Mouse (Mus musculus) forebrain, embryonic 12.5 days (tissue): Measurements from ENCODE around the gene Pml. TPM values are rescaled to one million over a fixed set of nuclear protein-coding genes. Genes with fewer than 3 reads are reported as not detected.
"Not testable (repeated sequence)": the region's sequence is repeated elsewhere in the genome, so short reads cannot be mapped to it uniquely, and the experiment has no call there.

Experiments used
- ATAC-seq: fragments of 200-750 bp; cut with Nextera tagmentation; 2 replicates; pipeline ENCODE4 v1.8.0; 2017; ENCODE audit warnings: moderate TSS enrichment; ENCODE audit not compliant: low FRiP score
- H3K27ac ChIP-seq: fragments of 300-500 bp; sonication (generic); 2 replicates; pipeline ENCODE4 v1.5.1; 2016; ENCODE audit warnings: mild to moderate bottlenecking
- H3K27me3 ChIP-seq: fragments of 300-500 bp; sonication (generic); 2 replicates; pipeline ENCODE4 v1.6.1; 2016; ENCODE audit warnings: mild to moderate bottlenecking
- H3K36me3 ChIP-seq: fragments of 300-500 bp; sonication (generic); replicated peaks from 2 replicates; pipeline ENCODE4 v1.6.1; 2016; ENCODE audit warnings: mild to moderate bottlenecking
- H3K4me1 ChIP-seq: fragments of 300-500 bp; sonication (generic); 2 replicates; pipeline ENCODE4 v1.6.1; 2016
- H3K4me2 ChIP-seq: fragments of 300-500 bp; sonication (generic); 2 replicates; pipeline ENCODE4 v1.6.1; 2016; ENCODE audit warnings: mild to moderate bottlenecking, moderate library complexity
- H3K4me3 ChIP-seq: fragments of 300-500 bp; sonication (generic); replicated peaks from 2 replicates; pipeline ENCODE4 v1.5.1; 2016; ENCODE audit warnings: mild to moderate bottlenecking
- H3K9ac ChIP-seq: fragments of 300-500 bp; sonication (generic); 2 replicates; pipeline ENCODE4 v1.6.1; 2016; ENCODE audit warnings: mild to moderate bottlenecking
- H3K9me3 ChIP-seq: fragments of 300-500 bp; sonication (generic); 2 replicates; pipeline ENCODE4 v1.6.1; 2016
- WGBS: fragments of 180-500 bp; shearing (Covaris S2); methylation state at CpG from one replicate; pipeline ENCODE4 v1.1.7; 2016; 5-methylcytosine and 5-hydroxymethylcytosine counted together
- polyA plus RNA-seq: library from polyadenylated mRNA; unstranded; fragments of >200 nt; fragmentation: Nextera tagmentation; extraction: Ambion mirVana; gene quantifications from 2 replicates; pipeline ENCODE4 v1.2.1, GENCODE M21; 2016

Pml gene
- polyA plus RNA-seq, 1 experiment from 2014 or later, result 11.1 TPM

- no peak overlapping the region for H3K4me3 ChIP-seq
- H3K27ac ChIP-seq, result no peak overlapping the region
- H3K36me3 ChIP-seq, result no peaks in the 10 kb centered on the region
- H3K9ac ChIP-seq, result no peak overlapping the region
- H3K4me1 ChIP-seq, result 0 out of 2 replicates have a peak, but pooled peaks cover 5% of the 10 kb centered on the region
- ATAC-seq, result no peak
- no peaks in the 10 kb centered on the region for H3K9me3 ChIP-seq
- no peak overlapping the region for H3K4me2 ChIP-seq
- 60% methylated on average over 12 of the region's 12 CpGs for WGBS
- H3K27me3 ChIP-seq, result no peaks in the 10 kb centered on the region
Observed at GRCm38 (mm10) chr9:58268384-58269313, 19.1 kb upstream of the Pml start.

- Histone ChIP-seq H3K9ac (no peak overlapping the region), H3K4me1 (0 out of 2 replicates have a peak, but pooled peaks cover 5% of the 10 kb centered on the region), H3K9me3 (no peaks in the 10 kb centered on the region), H3K4me2 (no peak overlapping the region), H3K27ac (no peak overlapping the region), H3K36me3 (peaks cover 9% of the 10 kb centered on the region), H3K4me3 (no peak overlapping the region), H3K27me3 (no peaks in the 10 kb centered on the region)
- no peak for ATAC-seq
- WGBS, result 72% methylated on average over 3 of the region's 3 CpGs
Observed at GRCm38 (mm10) chr9:58267046-58267445, 17.5 kb upstream of the Pml start.

- Histone ChIP-seq H3K4me3 (no peak overlapping the region), H3K27ac (0 out of 2 replicates have a peak overlapping the region, but pooled peaks have one; percentile 25), H3K4me2 (no peak overlapping the region), H3K9me3 (no peaks in the 10 kb centered on the region), H3K27me3 (no peaks in the 10 kb centered on the region), H3K36me3 (peaks cover 14% of the 10 kb centered on the region), H3K4me1 (0 out of 2 replicates have a peak, but pooled peaks cover 5% of the 10 kb centered on the region), H3K9ac (no peak overlapping the region)
- ATAC-seq, result no peak
- WGBS, result 43% methylated on average over 4 of the region's 4 CpGs
Observed at GRCm38 (mm10) chr9:58266571-58267011, 17.0 kb upstream of the Pml start.

- ATAC-seq, result no peak
- H3K9me3 ChIP-seq, result no peaks in the 10 kb centered on the region
- no peak overlapping the region for H3K4me2 ChIP-seq
- H3K36me3 ChIP-seq, result peaks cover 22% of the 10 kb centered on the region
- no peak overlapping the region for H3K4me3 ChIP-seq
- no peaks in the 10 kb centered on the region for H3K27me3 ChIP-seq
- no peak overlapping the region for H3K9ac ChIP-seq
- 0 out of 2 replicates have a peak, but pooled peaks cover 5% of the 10 kb centered on the region for H3K4me1 ChIP-seq
- no peak overlapping the region for H3K27ac ChIP-seq
- 78% methylated on average over 3 of the region's 3 CpGs for WGBS
Observed at GRCm38 (mm10) chr9:58265368-58265767, 15.8 kb upstream of the Pml start.

GRCm38 (mm10) chr9:58262507-58262906 is 12.9 kb upstream of the Pml start:
- H3K4me2 ChIP-seq, result no peak overlapping the region
- H3K9ac ChIP-seq, result no peak overlapping the region
- H3K4me3 ChIP-seq, result no peak overlapping the region
- H3K27ac ChIP-seq, result no peak overlapping the region
- H3K9me3 ChIP-seq, result no peaks in the 10 kb centered on the region
- peaks cover 47% of the 10 kb centered on the region for H3K36me3 ChIP-seq
- WGBS, result 94% methylated on average over 5 of the region's 5 CpGs
- ATAC-seq, result no peak
- no peaks in the 10 kb centered on the region for H3K27me3 ChIP-seq
- 0 out of 2 replicates have a peak, but pooled peaks cover 5% of the 10 kb centered on the region for H3K4me1 ChIP-seq

- no peak overlapping the region for H3K4me3 ChIP-seq
- H3K27me3 ChIP-seq, result no peaks in the 10 kb centered on the region
- no peak overlapping the region for H3K27ac ChIP-seq
- no peak for ATAC-seq
- H3K9me3 ChIP-seq, result no peaks in the 10 kb centered on the region
- no peak overlapping the region for H3K9ac ChIP-seq
- H3K4me2 ChIP-seq, result no peak overlapping the region
- WGBS, result 91% methylated on average over 10 of the region's 10 CpGs
- H3K36me3 ChIP-seq, result peaks cover 41% of the 10 kb centered on the region
- H3K4me1 ChIP-seq, result peaks cover 19% of the 10 kb centered on the region
Observed at GRCm38 (mm10) chr9:58255704-58256685, 6.4 kb upstream of the Pml start.

DNA sequence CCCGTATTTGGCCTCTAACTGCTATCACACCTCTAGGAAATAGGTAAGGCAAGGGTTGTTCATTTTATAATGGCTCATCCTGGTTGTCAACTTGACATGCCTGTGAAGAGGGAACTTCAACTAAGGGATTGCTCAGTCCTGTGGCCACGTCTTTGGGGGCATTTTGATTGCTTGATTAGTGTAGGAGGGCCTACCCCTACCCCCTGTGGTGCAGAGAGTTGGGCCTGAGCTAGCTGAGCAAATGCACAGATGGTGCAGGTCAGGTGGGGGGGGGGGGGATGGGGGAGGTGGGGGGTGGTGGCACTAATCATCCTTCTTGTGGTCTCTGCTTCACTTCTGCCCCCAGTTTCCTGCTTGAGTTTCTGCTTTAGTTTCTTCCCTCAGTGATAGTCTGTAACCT is 5.5 kb upstream of the Pml start:
- no peak overlapping the region for H3K27ac ChIP-seq
- peaks cover 19% of the 10 kb centered on the region for H3K4me1 ChIP-seq
- H3K36me3 ChIP-seq, result peaks cover 34% of the 10 kb centered on the region
- H3K9me3 ChIP-seq, result no peaks in the 10 kb centered on the region
- no peak overlapping the region for H3K4me3 ChIP-seq
- H3K9ac ChIP-seq, result no peak overlapping the region
- no peak overlapping the region for H3K4me2 ChIP-seq
- ATAC-seq, result no peak
- 68% methylated on average over 2 of the region's 2 CpGs for WGBS
- no peaks in the 10 kb centered on the region for H3K27me3 ChIP-seq

GRCm38 (mm10) chr9:58253805-58254122 is 4.2 kb upstream of the Pml start:
- Histone ChIP-seq H3K4me1 (peaks cover 32% of the 10 kb centered on the region), H3K27ac (0 out of 2 replicates have a peak overlapping the region, but pooled peaks have one; percentile 65), H3K9ac (peak overlapping the region; percentile 88), H3K36me3 (peaks cover 23% of the 10 kb centered on the region), H3K4me2 (peak overlapping the region; percentile 78), H3K4me3 (peak overlapping the region; percentile 70)
- not testable (repeated sequence) for H3K9me3 ChIP-seq, H3K27me3 ChIP-seq, ATAC-seq
- WGBS, result 72% methylated on average over 5 of the region's 5 CpGs

- H3K9ac ChIP-seq, result peak within 1 kb of the TSS; percentile 88
- ATAC-seq, result peak; percentile 96
- peak within 1 kb of the TSS; percentile 78 for H3K4me2 ChIP-seq
- no peaks in the 10 kb centered on the region for H3K9me3 ChIP-seq
- no peaks in the 10 kb centered on the region for H3K27me3 ChIP-seq
- under 1% methylated on average over 31 of the region's 31 CpGs for WGBS
- peak within 1 kb of the TSS; percentile 65; the same call in 1 of the 2 replicates for H3K27ac ChIP-seq
- peaks cover 37% of the 10 kb centered on the region for H3K4me1 ChIP-seq
- H3K36me3 ChIP-seq, result peaks cover 19% of the 10 kb centered on the region
- H3K4me3 ChIP-seq, result peak within 1 kb of the TSS; percentile 70
Observed at GRCm38 (mm10) chr9:58253033-58253804, 3.6 kb upstream of the Pml start, which contains the start of gene Stoml1. Gene Stoml1, plus strand, starts transcription at chr9:58253164.

DNA sequence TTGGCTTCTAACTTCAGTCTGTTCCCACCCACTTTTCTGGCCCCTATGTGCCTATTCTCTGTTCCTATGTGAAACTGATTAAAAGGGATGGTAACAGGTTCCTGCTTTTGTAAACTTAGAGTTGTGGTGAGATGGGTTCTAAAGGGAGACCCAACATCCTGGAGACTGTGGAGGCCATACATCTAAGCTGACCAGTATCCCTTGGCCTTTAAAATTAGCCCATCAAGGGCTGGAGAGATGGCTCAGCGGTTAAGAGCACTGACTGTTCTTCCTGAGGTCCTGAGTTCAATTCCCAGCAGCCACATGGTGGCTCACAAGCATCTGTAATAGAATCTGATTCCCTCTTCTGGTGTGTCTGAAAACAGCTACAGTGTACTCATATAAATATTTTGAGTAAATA is 1.1 kb upstream of the Pml start:
- H3K9me3 ChIP-seq, ATAC-seq, H3K4me2 ChIP-seq, H3K9ac ChIP-seq, H3K27ac ChIP-seq, H3K27me3 ChIP-seq, H3K36me3 ChIP-seq, H3K4me3 ChIP-seq: not testable (repeated sequence)
- peaks cover 50% of the 10 kb centered on the region for H3K4me1 ChIP-seq
- WGBS, result 86% methylated on average over 1 of the region's 1 CpGs

- H3K27ac ChIP-seq, result 0 out of 2 replicates have a peak overlapping the region, but pooled peaks have one; percentile 74
- H3K9ac ChIP-seq, result no peak overlapping the region
- H3K36me3 ChIP-seq, result no peaks in the 10 kb centered on the region
- H3K4me2 ChIP-seq, result peak overlapping the region; percentile 67
- no peaks in the 10 kb centered on the region for H3K27me3 ChIP-seq
- peaks cover 50% of the 10 kb centered on the region for H3K4me1 ChIP-seq
- no peak for ATAC-seq
- WGBS, result 81% methylated on average over 8 of the region's 8 CpGs
- H3K9me3 ChIP-seq, result no peaks in the 10 kb centered on the region
- H3K4me3 ChIP-seq, result no peak overlapping the region
Observed at GRCm38 (mm10) chr9:58250322-58250721, 736 bp upstream of the Pml start.
